Mouse (Mus musculus) cerebellum, adult 2 months (tissue): ENCODE data around the gene Slc25a51.

Experiments used
- CTCF ChIP-seq: fragments of 200-500 bp; IDR thresholded peaks from 2 replicates; pipeline ENCODE4 v1.5.1; 2011; ENCODE audit warnings: low read depth, mild to moderate bottlenecking, control low read depth, low read length, moderate library complexity, borderline replicate concordance; ENCODE audit not compliant: insufficient read depth
- POLR2A ChIP-seq: fragments of 200-500 bp; IDR thresholded peaks from 2 replicates; pipeline ENCODE4 v1.6.1; 2011; ENCODE audit warnings: low read length, control low read depth, borderline replicate concordance; ENCODE audit not compliant: insufficient read depth

DNA sequence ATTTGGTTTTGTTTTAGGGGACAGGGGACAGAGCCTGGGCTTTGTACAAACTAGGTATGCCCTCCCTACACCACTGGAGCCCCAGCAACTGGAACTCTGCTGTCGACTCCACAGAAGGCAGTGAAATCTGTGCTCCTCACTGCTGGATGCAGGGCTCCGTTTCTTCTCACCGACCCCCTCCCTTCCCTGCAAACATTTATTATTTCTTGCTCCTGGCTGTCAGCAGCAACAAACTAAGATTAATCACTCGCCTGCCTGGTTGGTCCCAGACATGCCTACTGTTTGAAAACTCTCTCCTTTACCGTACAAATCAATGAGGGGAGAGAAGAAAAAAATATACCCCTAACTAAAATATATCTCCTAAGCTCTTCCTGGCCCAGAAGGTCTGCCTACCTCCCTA lies 30.7 kb upstream of the Slc25a51 start:
- no peak for TF ChIP-seq POLR2A
- no peak for TF ChIP-seq CTCF
